Mouse (Mus musculus) spleen, postnatal 14 days (tissue): ENCODE data around the gene Gtpbp8.

ENCODE experiments used
- DNase-seq, 2 experiments: peaks; one replicate each; pipeline ENCODE4 v3.0.0; 2021 to 2022; ENCODE audit warnings: low spot score in 2 of 2

Gtpbp8 gene

GRCm38 (mm10) chr16:44745866-44746562, at the start of gene Gtpbp8:
Gene Gtpbp8, minus strand, starts transcription at chr16:44746363.
- DNase-seq = peak; percentile 59 to 73

- DNase-seq = no peak
These were observed 48.3 kb upstream of the Gtpbp8 start for GRCm38 (mm10) chr16:44794416-44794815.

DNA sequence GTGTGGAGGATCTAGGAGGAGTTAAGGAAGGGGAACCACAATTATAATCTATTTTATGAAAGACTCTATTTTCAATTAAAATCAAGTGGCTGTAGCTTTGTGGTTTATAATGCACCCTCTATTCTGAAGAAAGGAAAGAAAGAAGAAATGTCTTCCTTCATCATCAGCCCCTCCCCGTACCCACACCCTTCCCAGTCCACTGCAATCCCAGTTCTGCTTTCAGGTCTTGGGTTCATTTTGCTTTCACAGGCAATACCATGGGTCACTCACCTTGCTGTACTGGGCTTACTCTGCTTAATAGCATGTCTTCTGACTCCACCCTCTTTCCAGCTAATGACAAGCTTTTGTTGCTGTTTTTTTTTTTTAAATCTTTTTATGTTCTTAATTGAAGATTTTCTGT, 40.8 kb upstream of the Gtpbp8 start:
- no peak for DNase-seq

- no peak for DNase-seq
These were observed 34.6 kb upstream of the Gtpbp8 start for GRCm38 (mm10) chr16:44780751-44781150.

GRCm38 (mm10) chr16:44779494-44779893, 33.3 kb upstream of the Gtpbp8 start:
- no peak for DNase-seq

GRCm38 (mm10) chr16:44778538-44779147, 32.5 kb upstream of the Gtpbp8 start:
- no peak for DNase-seq

DNA sequence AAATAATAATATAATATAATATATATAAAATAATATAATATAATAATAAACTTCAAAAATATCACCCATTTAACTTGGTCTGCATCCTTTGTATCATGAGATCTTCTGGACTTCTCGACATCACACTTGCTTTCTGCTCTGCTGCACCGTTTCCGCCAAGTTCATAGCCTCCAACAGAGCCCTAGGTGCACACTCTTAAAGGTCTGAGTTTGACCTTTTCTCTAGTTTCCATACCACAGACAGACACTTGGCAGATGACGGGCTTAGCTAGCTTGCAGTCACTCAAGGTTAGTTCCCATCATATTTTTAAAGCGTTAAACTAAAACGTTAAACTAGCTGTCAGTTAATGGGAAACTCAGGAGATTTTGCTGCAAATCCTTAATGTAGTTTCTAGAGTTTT, 28.0 kb upstream of the Gtpbp8 start:
- no peak for DNase-seq

GRCm38 (mm10) chr16:44773673-44774072, 27.5 kb upstream of the Gtpbp8 start:
- DNase-seq = no peak

DNA sequence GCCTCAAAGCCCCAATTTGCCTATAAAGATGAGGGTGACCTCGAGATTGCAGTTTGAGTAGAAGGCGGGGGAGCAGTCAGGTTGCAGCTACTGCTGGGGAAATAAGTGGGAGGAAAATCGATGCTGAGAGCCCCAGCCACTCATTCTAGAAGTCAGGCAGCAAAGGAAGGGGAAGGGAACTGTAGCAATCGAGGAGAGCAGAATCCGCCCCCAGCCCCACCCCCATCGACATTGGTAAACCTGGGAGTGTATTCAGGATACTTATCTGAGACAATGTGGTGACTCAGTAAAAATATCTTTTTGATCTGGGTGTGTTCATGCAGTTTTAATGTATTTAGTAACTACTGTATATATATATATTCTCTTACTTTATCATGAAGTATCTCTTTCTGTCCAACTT, 26.4 kb upstream of the Gtpbp8 start:
- DNase-seq = no peak

DNA sequence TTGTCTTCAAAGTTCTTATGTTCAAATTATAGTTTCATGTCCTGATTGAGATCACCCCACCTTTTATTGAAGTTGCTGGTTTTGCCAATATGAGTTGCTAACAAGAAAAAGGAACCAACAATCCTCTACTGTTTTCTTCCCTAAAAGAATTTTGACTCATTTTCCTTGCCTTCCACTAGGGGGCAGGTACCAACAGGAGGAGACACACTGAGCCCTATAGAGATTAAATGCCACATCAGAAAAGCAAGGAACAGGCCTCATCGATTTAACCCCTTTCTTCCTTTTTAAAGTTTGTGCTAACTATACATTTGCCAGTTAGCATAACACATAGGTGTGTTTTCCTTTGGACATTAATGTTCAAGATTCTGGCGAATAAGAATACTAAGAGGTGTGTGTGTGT, 21.8 kb upstream of the Gtpbp8 start:
- no peak for DNase-seq

- no peak for DNase-seq
These were observed 21.3 kb upstream of the Gtpbp8 start for GRCm38 (mm10) chr16:44767506-44767905.

GRCm38 (mm10) chr16:44766320-44766892, 20.2 kb upstream of the Gtpbp8 start:
- no peak for DNase-seq

DNA sequence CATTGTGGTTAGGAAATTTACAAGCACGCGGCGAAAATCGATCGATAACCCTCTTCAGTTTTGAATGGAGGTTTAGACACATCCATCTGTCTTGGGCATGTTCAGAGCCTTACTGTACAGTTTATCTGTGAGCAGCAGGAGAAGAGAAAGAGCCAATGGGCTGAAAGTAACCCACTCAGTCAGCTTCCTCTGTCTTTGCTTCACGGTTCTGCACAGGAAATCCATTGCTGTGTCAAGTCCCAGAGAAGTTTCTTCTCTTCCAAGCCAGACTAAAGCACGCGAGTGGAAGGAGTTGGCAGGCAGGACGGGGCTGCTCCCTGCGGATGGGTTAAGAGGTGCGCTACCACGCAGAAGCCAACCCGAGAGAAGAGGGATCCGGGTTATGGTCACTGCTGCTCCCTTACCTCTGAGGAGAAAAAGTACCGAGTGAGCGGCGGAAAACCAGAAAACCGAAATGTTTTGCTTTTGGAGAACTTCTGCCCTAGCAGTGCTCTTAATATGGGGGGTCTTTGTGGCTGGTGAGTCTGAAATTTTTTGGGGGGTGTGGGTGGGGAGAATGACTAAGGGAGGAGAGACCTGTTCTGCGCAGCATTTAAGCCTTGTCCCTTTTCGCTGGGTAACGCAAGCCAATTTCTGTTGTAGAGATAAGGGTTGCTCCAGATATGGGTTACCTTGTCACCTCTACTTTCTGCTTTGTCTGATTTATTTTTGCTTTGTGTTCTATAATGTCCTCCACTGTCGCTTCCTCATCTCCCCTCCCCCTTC, 19.6 kb upstream of the Gtpbp8 start, which contains the start of gene Cd200r1:
TSS of gene Cd200r1 (plus strand) at position 182 of the 765 bp plus-strand sequence.
- DNase-seq = no peak

DNA sequence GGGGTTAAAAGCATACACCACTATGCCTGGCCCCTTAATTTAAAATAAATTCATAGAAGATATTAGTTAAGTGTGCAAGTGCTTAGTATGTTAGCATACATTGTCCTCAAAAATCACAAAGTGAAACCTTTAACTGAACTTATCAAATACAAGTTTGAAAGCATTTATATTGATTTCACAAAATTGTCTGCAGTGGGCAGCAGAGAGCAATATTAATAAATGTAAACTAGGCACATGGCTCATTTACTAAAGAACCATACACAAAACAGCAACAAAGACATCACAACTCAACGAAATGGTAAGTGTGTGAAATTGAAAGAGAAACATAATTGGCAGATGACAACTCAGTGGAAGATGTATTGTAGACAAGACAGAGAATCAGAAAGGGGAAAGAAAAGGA, 15.6 kb upstream of the Gtpbp8 start:
- DNase-seq = no peak

DNA sequence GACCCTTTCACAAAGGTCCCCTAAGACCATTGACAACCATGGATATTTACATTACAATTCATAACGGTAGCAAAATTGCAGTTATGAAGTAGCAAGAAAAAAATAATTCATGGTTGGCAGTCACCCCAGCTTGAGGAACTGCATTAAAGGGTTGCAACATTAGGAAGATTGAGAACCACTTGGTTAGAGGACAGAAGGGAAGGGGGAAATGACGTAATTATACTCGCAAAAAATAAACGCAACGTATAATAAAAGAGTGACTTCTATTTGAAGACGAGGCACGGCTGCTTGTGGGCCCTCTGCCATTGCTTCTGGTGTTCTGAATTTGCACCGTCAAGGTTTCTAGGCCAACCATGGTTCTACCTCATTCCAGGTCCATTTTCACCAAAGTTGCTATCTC, 11.5 kb upstream of the Gtpbp8 start:
- no peak for DNase-seq

- no peak for DNase-seq
These were observed 1.8 kb upstream of the Gtpbp8 start for GRCm38 (mm10) chr16:44748007-44748406.

DNA sequence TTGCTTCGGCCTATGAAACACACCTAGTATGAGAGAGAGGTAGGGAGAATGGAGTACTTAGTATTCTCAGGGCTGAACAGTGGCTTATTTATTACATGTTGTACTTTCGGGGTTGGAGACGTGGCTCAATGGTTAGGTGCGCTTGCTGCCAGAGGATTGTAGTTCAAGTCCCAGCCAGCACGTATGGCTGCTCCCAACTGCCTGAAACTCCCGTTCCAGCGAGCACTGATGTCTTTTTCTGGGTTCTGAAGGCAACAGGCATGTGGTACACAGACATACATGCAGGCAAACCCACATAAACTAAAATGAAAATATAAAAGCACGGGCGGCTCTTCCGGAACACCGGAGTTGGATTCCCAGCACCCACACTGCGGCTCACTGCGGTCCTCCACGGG, 695 bp downstream of the Gtpbp8 start:
- DNase-seq = no peak

DNA sequence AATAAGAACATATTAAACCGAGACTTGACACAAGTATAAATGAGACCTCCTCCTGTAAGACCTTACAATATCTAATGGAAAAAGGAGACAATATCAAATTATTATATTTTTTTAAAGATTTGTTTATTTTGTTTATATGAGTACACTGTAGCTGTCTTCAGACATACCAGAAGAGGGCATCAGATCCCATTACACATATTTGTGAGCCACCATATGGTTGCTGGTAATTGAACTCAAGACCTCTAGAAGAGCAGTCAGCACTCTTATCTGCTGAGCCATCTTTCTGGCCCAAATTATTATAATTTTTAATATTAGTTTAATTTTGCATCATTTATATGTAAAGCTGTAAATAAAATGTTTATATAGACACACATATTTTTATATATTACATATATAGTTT, 3.4 kb downstream of the Gtpbp8 start:
- DNase-seq = no peak

DNA sequence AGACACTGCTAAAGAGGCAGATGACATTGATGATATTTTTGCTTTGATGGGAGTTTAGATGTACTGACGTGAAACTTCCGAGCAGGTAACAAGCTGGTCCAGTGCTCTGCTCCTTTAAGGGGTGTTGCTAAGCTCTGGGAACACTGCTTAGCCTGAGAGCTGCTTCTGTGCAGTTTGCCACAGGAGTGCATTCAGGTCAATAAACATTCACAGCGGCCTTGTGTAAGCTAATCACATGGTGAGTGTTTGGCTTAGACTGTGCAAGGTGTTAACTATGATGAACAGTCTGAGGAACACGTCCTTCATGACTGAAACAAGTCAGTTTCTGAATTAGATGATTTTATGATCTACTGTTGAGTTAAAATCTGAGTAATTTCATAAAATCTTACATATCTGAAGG, 10.0 kb downstream of the Gtpbp8 start:
- no peak for DNase-seq

DNA sequence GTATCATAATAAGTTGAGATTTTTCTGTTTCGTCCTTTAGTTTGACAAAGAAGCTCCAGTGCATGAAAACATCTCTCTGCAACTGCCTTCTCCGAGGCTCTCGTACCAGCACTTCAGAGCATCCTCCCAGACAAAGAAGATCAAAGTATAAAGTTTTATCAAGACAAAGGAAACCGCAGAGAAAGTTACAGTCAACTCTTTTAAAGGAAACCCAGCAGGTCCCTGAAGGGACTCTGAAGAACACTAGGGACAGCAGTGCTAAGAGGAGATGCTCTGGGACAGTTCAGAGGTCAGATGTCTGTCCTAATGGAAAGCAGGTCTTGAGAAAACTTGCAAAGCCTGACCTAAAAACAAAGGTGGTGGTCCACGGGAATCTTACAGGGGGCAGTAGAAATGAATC, 10.5 kb downstream of the Gtpbp8 start:
- DNase-seq = no peak

DNA sequence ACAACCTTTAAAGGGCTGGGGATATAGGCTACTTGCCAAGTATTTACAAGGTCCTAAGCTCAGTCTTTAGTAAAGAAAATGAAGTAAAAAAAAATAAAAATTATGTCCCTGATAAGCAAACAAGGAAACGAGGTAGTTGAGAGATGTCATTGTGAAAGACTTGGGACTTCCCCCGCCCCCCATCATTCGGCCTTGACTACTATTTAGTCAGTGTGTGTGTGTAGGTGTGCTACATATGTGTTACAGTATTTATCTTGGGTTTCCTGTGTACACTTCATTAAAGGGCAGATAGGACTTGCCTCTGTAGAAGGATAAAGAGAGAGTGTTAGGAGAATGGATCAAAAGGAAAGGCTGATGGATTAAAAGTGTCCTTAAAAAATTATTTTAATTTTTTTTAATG, 12.1 kb downstream of the Gtpbp8 start:
- no peak for DNase-seq

DNA sequence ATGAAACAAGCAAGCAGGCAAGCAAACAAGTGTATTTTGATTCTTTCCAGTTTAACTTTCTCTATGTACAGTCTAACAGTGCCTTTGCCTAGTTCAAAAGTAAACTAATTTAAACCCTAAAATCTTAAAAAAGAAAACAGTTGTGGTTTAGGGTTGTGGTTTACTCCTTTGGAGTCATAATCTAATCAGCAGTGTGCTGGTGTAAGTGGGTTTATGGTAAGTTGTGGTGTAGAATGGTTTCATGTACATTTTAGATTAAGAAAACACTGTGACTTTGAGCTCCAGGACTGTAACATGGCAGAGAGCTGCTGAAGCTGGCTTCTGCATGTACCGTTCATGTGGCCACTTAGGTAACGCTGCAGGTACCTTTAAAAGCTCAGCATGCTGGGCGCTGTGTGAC, 18.6 kb downstream of the Gtpbp8 start:
- DNase-seq = no peak
